Mouse (Mus musculus) left cerebral cortex, postnatal 25 days (tissue): Measurements from ENCODE around the gene Tmtc4. TPM values are rescaled to one million over a fixed set of nuclear protein-coding genes. Genes with fewer than 3 reads are reported as not detected.

Experiments used
- DNase-seq, 2 experiments: peaks; one replicate each; pipeline ENCODE4 v3.0.0; 2022; ENCODE audit warnings: low spot score in 2 of 2, mixed read lengths in 1 of 2
- intact Hi-C: fragments of 180-260 bp; cut with DNase I; formaldehyde crosslinking; loops from one replicate; pipeline ENCODE4 v1.15.1; 2025
- total RNA-seq, 2 experiments: library from RNA; stranded (reverse); gene quantifications; 2 replicates each; pipeline ENCODE4 v1.2.3; 2021

Tmtc4 gene
- total RNA-seq, 2 experiments from 2014 or later: 20.8 to 22.6 TPM

GRCm38 (mm10) chr14:122882201-122882639 is 101.6 kb downstream of the Tmtc4 start:
- no peak for DNase-seq
- intact Hi-C loops: no loop called here

DNA sequence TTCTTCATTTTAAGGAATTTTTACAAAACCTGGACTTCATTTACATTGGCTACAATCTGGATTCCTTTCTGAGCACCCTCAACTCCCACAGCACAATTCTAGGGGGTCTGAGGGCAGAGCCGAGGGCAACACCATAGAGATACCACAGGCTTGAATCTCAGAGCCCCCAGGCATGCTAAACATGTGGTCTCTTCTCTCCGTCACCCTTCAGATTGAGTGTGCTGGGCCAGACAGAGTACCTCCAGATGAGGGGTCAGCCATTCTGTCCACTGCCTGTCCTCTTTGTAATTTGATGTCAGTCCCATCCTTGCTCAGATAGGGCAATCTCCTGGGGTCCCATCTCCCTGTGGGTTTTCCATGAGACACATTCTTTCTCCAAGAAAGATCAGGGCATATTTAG is 102.1 kb downstream of the Tmtc4 start:
- intact Hi-C loops: no loop called here
- no peak for DNase-seq

GRCm38 (mm10) chr14:122880291-122880690 is 103.5 kb downstream of the Tmtc4 start:
- intact Hi-C loops: no loop called here
- no peak for DNase-seq

DNA sequence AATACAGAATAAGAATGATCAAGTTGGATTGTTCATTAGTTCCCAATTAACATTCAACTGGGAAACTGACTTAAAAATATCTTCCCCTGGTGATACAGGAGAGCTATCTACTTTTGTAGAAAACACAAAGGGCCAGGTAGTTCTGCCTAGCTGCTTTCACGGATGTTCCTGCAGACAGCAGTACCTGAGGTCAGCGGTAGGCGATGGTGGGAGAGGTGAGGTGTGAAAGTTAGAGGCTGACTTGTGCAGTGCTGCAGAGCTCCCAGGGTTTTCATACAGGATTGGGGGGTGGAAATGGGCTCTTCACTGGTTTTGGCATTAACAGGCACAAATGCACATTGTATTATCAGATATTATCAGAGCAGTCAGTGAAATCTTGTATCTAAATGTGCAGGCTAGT is 106.0 kb downstream of the Tmtc4 start:
- intact Hi-C loops: loop anchor here (10.0 kb wide), 1 partner anchor 393 kb away; no protein-coding TSS in a partner anchor
- no peak for DNase-seq

DNA sequence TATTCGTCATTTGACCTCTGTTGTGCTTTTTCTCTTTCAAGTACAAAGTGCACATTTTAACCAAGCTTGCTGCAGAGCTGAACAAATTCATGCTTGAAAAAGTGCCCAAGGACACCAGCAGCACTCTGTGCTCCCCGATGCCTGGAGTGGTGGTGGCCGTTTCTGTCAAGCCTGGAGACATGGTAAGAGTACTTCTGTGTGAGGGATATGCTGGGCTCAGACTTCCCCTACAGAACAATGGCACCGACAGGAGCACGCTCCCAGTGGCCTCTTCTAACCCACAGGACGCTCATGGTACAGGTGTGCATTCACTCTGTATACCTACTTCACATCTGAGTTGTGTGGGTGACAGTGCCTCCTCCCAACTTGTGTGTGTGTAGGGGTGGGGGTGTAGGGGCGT is 107.1 kb downstream of the Tmtc4 start:
- no peak for DNase-seq
- intact Hi-C loops: loop anchor here (1.0 to 10.0 kb wide), 3 partner anchors 367 to 653 kb away; no protein-coding TSS in a partner anchor

DNA sequence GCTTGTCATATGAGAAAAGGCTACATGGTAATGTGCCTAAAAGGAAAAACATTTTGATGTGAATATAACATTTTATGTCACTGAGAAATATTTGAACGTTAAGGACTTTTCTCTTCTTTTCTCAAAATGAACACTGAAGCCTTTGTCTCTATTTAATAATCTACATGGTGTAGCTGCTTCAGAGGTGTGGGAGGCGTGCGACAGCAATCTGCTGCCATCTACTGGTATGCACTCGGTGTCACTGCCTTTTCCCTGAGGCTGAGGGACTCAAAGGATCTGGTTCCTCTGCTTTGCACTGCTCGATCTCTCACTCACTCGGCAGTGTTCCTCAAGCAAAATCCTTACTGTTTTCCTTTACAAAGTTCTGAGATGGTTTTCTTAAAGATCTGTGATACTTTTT is 107.7 kb downstream of the Tmtc4 start:
- intact Hi-C loops: loop anchor here (1.0 to 10.0 kb wide), 3 partner anchors 367 to 653 kb away; no protein-coding TSS in a partner anchor
- peak; percentile 84 to 91 for DNase-seq

GRCm38 (mm10) chr14:122875636-122876035 is 108.2 kb downstream of the Tmtc4 start:
- intact Hi-C loops: loop anchor here (1.0 to 10.0 kb wide), 3 partner anchors 366 to 652 kb away; no protein-coding TSS in a partner anchor
- DNase-seq: no peak

DNA sequence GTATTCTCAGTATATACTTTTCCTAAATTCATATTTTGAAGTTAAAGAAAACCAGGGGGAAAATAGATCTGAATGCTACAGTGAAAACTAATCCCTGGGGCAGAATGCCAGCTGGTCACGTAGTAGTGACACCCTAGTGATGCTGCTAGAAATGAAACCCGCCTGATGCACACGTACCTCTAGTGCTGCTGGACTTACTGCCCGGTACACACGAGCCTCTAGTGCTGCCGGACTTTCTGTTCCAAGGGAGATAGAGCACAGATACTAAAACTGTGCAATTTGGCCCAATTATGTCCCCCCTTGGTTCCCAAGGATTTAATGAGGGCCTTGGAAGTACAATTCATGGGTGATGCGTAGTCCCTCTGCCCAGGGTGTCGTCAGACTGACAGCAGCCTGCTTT is 108.8 kb downstream of the Tmtc4 start:
- intact Hi-C loops: loop anchor here (10.0 kb wide), 1 partner anchor 390 kb away; no protein-coding TSS in a partner anchor
- no peak for DNase-seq

GRCm38 (mm10) chr14:122872612-122873011 is 111.2 kb downstream of the Tmtc4 start:
- intact Hi-C loops: loop anchor here (10.0 kb wide), 1 partner anchor 388 kb away; no protein-coding TSS in a partner anchor
- no peak for DNase-seq

- intact Hi-C loops: loop anchor here (10.0 kb wide), 1 partner anchor 387 kb away; no protein-coding TSS in a partner anchor
These were observed 111.8 kb downstream of the Tmtc4 start for GRCm38 (mm10) chr14:122871841-122872580.

GRCm38 (mm10) chr14:122869831-122870230 is 114.0 kb downstream of the Tmtc4 start:
- DNase-seq: no peak
- intact Hi-C loops: loop anchor here (10.0 kb wide), 1 partner anchor 385 kb away; no protein-coding TSS in a partner anchor

More at GRCm38 (mm10) chr14:122871841-122872580, 111.8 kb downstream of the Tmtc4 start:
- DNase-seq: no peak

Other genes with a start within 250 kb of the Tmtc4 start
- 10 to 100 TPM; 24.8 to 25.9 TPM for gene Ggact, start 70.3 kb downstream of the Tmtc4 start, total RNA-seq